Mouse (Mus musculus) kidney, adult 2 months (tissue): Measurements from ENCODE around the gene Apmap. TPM values are rescaled to one million over a fixed set of nuclear protein-coding genes. Genes with fewer than 3 reads are reported as not detected.

Experiments
- DNase-seq: peaks from one replicate; pipeline ENCODE4 v3.0.0; 2021
- H3K27ac ChIP-seq: fragments of 200-500 bp; 2 replicates; pipeline ENCODE4 v1.5.1; 2012; ENCODE audit warnings: low read depth, low read length, control low read depth, inconsistent platforms; ENCODE audit not compliant: insufficient read depth
- H3K27me3 ChIP-seq: fragments of 200-500 bp; replicated peaks from 2 replicates; pipeline ENCODE4 v1.6.1; 2012; ENCODE audit warnings: mild to moderate bottlenecking, moderate library complexity, low read length, inconsistent platforms; ENCODE audit not compliant: control insufficient read depth, insufficient read depth
- H3K36me3 ChIP-seq: fragments of 200-500 bp; 2 replicates; pipeline ENCODE4 v1.6.1; 2012; ENCODE audit warnings: mild to moderate bottlenecking, moderate library complexity, low read length, inconsistent platforms; ENCODE audit not compliant: control insufficient read depth, insufficient read depth
- H3K4me1 ChIP-seq: fragments of 200-500 bp; 2 replicates; pipeline ENCODE4 v1.6.1; 2011; ENCODE audit warnings: low read length; ENCODE audit not compliant: control insufficient read depth, insufficient read depth
- H3K4me3 ChIP-seq: fragments of 200-500 bp; 2 replicates; pipeline ENCODE4 v1.5.1; 2011; ENCODE audit warnings: mild to moderate bottlenecking, low read depth, low read length, control low read depth; ENCODE audit not compliant: insufficient read depth
- CTCF ChIP-seq: fragments of 200-500 bp; conservative IDR thresholded peaks from 2 replicates; pipeline ENCODE4 v1.5.1; 2011; ENCODE audit warnings: low read depth, mild to moderate bottlenecking, control low read depth, low read length, moderate library complexity, mixed read lengths; ENCODE audit not compliant: insufficient read depth, insufficient read length
- POLR2A ChIP-seq: fragments of 200-500 bp; IDR thresholded peaks from one replicate; pipeline ENCODE4 v1.6.1; 2011; ENCODE audit warnings: low read depth, low read length, control low read depth
- WGBS: fragments of 180-500 bp; shearing (Covaris S2); methylation state at CpG from one replicate; pipeline ENCODE4 v1.1.7; 2018; 5-methylcytosine and 5-hydroxymethylcytosine counted together
- polyA plus RNA-seq: library from polyadenylated mRNA; depleted of rRNA; stranded (reverse); fragments of >200 nt; gene quantifications from 2 replicates; pipeline ENCODE4 v1.2.3, GENCODE M21; 2012; rRNA removed

Gene Apmap
- polyA plus RNA-seq = 172 and 181 TPM in 2 replicates

DNA sequence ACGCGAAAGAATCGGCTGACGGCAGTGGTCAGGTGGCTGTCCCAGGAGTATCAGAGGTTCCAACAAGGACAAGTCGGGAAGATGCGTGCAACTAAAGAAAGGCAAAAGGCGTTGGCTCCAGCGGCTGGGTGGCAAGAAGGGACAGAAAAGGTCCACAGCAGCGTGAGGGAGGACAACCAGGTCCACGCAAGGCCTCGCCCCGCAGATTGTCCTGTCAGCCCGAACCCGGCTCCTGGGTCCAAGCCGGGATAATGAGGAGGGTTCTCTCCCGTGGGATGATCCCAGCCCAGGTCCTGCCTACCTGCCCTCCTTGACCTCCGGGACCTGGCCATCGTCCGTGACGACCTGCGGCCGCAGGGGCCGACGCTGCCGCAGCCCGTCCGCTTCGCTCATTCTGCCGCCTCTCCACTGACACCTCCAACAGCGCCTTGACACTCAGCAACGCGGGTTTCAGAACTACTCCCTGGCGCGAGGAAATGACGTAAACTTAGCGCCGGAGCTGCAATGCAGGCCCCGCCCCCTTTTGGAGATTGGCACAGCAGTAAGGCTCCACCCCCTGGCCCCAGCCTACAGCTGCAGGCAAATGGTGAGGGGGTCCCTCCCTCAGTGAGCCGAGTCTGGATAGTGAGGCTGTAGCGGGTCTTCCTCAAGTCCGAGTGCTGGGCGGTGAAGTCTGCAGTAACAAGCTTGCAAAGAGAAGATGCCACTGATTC, at the start of gene Apmap:
Gene Apmap (minus strand): TSS at position 481 of the 713 bp plus-strand sequence.
- no peaks in the 10 kb centered on the region for H3K27me3 ChIP-seq
- no peak within 1 kb of the TSS for H3K27ac ChIP-seq
- peaks cover 1% of the 10 kb centered on the region; the same call in 1 of the 2 replicates for H3K36me3 ChIP-seq
- peak within 1 kb of the TSS; percentile 95 for H3K4me3 ChIP-seq
- TF ChIP-seq CTCF = no peak
- peak; percentile 37 for TF ChIP-seq POLR2A
- WGBS = under 1% methylated on average over 42 of the region's 42 CpGs
- peak; percentile 97 for DNase-seq
- peaks cover 11% of the 10 kb centered on the region; the same call in 1 of the 2 replicates for H3K4me1 ChIP-seq

- TF ChIP-seq CTCF (no peak), POLR2A (no peak)
- H3K27ac ChIP-seq = peak overlapping the region; percentile 31
- 36% methylated on average over 8 of the region's 8 CpGs for WGBS
- H3K4me1 ChIP-seq = peaks cover 32% of the 10 kb centered on the region
- no peak for DNase-seq
- no peak overlapping the region for H3K4me3 ChIP-seq
- H3K36me3 ChIP-seq = no peaks in the 10 kb centered on the region; the same call in 1 of the 2 replicates
- H3K27me3 ChIP-seq = no peaks in the 10 kb centered on the region
These were observed 48.8 kb upstream of the Apmap start for GRCm38 (mm10) chr2:150656975-150657768.

DNA sequence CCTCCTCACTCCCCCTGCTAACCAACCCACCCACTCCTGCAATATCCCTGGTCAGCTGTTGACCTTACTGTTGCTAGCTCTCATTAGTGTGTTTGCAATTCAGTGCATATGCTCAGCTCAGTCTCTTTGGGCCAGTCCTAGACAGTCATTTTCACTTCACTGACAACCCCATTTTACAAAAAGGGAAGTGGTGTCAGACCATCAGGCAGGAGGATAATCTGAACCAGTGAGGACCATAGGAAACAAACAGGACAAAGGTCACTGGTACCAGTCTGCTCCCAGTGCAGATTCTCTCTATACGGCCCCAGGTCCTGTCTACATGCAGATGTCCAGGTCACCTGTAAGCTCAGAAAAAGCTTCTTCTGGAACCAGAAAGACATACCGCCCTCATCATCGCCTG, 47.7 kb upstream of the Apmap start:
- no peak overlapping the region for H3K27ac ChIP-seq
- no peaks in the 10 kb centered on the region; the same call in 1 of the 2 replicates for H3K36me3 ChIP-seq
- DNase-seq = no peak
- no peaks in the 10 kb centered on the region for H3K27me3 ChIP-seq
- TF ChIP-seq POLR2A (no peak), CTCF (no peak)
- WGBS = 89% methylated on average over 3 of the region's 3 CpGs
- H3K4me3 ChIP-seq = no peak overlapping the region
- peaks cover 28% of the 10 kb centered on the region for H3K4me1 ChIP-seq

- Histone ChIP-seq H3K4me1 (peaks cover 22% of the 10 kb centered on the region), H3K27ac (peak overlapping the region; percentile 72), H3K27me3 (no peaks in the 10 kb centered on the region), H3K36me3 (no peaks in the 10 kb centered on the region; the same call in 1 of the 2 replicates), H3K4me3 (no peak overlapping the region)
- TF ChIP-seq POLR2A (no peak), CTCF (no peak)
- no peak for DNase-seq
- WGBS = 56% methylated on average over 6 of the region's 6 CpGs
These were observed 46.9 kb upstream of the Apmap start for GRCm38 (mm10) chr2:150655290-150655689.

DNA sequence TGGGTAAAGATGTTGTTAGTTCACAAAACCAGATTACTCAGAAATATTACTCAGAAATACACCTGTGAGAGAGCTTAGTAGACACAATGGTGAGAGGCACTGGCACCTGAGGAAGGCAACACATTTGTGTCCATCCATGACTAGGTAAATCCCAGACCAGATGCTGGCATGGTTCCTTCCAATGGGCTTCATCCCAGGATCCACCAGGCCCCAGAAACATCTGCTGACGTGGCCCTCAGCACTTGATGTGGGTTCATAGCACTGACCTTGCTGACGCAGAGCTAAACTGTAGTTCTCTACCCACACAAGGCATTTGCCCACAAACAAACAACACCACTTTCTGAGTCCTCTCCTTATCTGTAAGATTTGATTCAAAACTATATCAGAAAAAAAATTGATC, 46.4 kb upstream of the Apmap start:
- H3K36me3 ChIP-seq = no peaks in the 10 kb centered on the region; the same call in 1 of the 2 replicates

GRCm38 (mm10) chr2:150651366-150651765, 43.0 kb upstream of the Apmap start:
- H3K27me3 ChIP-seq = no peaks in the 10 kb centered on the region
- WGBS = 44% methylated on average over 9 of the region's 9 CpGs
- H3K36me3 ChIP-seq = no peaks in the 10 kb centered on the region
- H3K27ac ChIP-seq = peak overlapping the region; percentile 37; the same call in 1 of the 2 replicates
- DNase-seq = peak; percentile 57
- no peak for TF ChIP-seq CTCF
- no peak for TF ChIP-seq POLR2A
- H3K4me3 ChIP-seq = no peak overlapping the region
- H3K4me1 ChIP-seq = peaks cover 24% of the 10 kb centered on the region

More for the DNA sequence above, 46.4 kb upstream of the Apmap start:
- Histone ChIP-seq H3K27me3 (no peaks in the 10 kb centered on the region), H3K4me1 (peaks cover 18% of the 10 kb centered on the region), H3K27ac (peak overlapping the region; percentile 58; the same call in 1 of the 2 replicates), H3K4me3 (no peak overlapping the region)
- peak; percentile 79 for DNase-seq
- no peak for TF ChIP-seq CTCF
- no peak for TF ChIP-seq POLR2A
- 60% methylated on average over 2 of the region's 2 CpGs for WGBS
